Mouse (Mus musculus) T-helper 17 cell (primary cell): ENCODE measurements around the gene 2610028H24Rik.

Source experiments
- in situ Hi-C, 2 experiments: fragments of 300-600 bp; cut with MboI, MseI; formaldehyde crosslinking; loops; 1 replicate in 1 of 2; 2 replicates in 1 of 2; pipeline ENCODE4 v1.15.1; 2025; ENCODE audit warnings: high pct_unique_total_duplicates in 2 of 2

The 2610028H24Rik gene

DNA sequence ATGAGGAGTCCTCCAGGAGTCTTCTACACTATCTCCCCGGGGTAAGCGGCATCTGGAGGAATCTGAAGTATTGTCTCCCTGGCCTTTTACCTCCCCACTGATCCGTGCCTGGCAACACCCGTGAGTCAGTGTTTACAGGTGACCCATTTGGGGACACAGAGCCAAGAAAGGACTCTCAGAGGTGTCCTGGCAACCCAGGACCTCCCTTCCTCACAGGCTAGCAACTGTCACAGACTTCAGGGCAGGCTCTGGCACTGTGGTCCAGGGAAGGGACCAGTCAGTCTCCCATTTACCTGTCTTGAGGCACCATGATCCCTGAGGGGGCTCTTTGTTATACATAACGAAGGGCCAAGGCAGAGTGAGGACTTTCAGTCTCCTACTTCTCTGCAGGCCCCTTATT, at the start of gene 2610028H24Rik:
2610028H24Rik (plus strand) TSS at position 231 of the 400 bp plus-strand sequence.
- in situ Hi-C loops, result no loop called here

DNA sequence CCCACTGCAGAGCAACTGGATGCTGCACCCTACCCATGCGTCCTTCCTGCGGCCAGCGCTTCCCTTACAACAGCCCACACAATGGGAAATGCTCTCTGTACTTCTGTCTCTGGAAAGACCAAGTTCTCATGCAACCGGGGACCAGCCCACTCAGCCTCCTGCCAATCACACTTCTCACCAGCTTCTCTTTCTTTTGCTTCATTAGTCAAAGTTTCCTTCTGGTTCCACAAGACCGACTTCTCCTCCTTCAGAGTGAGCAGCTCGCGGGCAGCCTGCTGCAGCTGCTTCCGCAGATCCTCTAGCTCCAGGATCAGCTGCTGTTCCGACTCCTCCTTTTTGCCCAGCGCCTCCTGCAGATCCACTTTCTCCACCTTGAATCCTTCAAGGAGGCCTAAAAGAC, 40.4 kb upstream of the 2610028H24Rik start:
- in situ Hi-C loops, result no loop called here

DNA sequence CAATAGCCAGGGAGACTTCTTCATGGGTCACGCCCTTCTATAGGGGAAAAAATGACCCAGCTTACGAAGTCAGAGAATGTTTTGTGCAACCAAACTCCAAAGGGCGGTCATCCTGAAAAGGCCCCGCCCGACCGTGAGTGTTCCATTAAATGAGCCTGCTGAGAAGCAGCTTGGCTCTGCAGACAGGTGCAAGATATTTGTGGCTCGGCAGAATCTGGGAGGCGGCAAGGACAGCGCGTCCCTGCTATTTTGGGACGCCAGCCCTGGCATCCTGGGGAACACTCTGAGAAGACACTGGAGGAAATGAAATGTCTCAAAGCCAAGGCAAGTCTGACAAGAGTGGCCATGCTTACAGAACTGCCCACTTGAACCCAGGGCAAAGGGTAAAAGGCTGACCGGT, 32.1 kb upstream of the 2610028H24Rik start:
- in situ Hi-C loops, result no loop called here

DNA sequence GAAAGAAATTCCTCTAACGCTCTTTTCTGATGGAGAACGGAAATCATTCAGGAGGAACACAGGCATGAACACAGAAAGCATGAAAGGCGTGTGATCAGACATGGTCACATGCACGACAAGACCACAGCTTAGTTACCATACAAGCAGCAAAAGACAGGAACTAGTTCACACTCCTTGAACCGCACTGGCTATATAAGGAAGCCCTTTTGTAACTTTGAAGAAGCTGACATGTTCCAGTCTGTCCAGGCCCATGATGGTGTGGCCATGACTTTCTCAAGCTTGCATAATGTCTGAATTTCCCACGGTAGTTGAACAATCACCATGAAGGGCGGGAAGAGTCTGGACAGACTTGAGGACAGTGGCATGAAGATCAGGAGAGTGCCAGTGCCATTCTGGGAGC, 23.2 kb upstream of the 2610028H24Rik start:
- in situ Hi-C loops, result loop anchor here (5.0 to 10.0 kb wide), 2 partner anchors 42 to 59 kb away; partner anchors contain the start of genes Mcm3ap (in 1 of the 2) and Ybey (in 1 of the 2)

DNA sequence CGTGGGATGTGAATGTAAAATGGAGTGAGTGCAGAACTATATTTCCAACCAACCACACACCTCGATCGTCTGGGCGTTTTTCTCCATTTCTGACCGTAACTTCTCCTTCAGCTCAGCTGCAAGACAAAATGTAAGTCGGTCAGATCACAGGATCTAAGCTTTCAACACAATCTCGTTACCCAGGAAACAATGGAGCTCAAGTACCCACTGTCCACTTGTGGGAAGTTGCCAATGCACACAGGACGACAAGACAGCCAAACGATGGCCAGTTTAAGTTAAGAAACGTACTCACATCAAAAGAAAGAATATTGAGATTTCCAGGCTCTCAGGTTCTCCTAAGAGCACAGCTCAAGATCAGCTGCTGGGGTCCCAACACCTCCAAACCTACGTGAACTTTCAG, 15.0 kb upstream of the 2610028H24Rik start:
- in situ Hi-C loops, result no loop called here

DNA sequence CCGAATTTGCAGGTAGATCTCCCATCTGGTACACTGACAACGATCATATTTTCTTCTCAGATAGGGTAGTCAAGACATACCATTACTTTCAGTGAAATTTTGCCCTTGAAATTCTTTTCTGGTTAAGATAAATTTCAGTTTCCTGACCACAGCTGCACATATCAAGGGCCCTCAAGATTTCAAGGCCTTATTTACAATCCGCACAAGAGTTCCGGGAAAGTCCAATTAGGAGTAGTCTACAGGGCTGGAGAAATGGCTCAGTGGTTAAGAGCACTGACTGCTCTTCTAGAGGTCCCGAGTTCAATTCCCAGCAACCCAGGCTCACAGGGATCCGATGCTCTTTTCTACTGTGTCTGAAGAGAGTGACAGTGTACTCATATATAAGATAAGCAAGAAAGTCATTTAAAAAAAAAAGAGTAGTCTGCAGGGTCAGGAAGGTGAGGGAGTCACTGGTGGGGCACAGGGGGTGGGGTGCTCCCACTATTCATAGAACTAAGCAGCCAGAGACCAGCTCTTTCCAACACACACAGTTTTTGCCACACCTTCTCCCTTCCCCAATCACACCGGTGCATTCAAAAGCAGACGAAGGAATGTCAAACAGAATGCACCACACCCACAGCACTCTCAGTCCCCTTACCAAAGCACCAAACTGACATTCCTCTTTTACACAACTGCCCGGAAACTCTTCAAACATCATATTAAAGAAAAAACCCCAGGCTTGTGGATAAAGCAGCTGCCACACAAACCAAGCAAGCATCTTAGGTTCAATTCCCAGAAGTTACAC, 9.6 kb upstream of the 2610028H24Rik start:
- in situ Hi-C loops, result loop anchor here in 1 of 2 experiments (5.0 kb wide), 1 partner anchor 37 kb away; no protein-coding TSS in a partner anchor

DNA sequence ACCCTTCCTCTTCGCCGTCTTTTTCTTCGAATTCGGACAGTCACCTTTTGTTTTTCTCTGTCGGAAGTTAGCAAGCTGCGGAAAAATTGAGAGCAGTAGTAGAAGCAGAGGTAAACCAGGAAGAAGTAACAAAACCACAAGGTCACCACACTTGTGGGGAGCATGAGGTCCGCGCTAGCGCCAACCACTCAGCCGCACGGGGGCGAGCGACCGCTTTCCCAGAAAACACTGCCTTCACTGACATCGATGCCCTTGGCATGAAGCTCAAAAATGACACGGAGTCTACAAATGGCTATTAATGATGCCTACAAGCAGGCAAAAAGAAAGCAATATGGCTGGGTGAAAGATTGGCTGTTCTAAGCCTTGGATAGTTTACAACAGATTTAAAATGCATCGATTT, 8.6 kb upstream of the 2610028H24Rik start, which contains the start of gene AC141477.1:
AC141477.1 (minus strand) TSS at position 164 of the 400 bp plus-strand sequence.
- in situ Hi-C loops, result no loop called here

DNA sequence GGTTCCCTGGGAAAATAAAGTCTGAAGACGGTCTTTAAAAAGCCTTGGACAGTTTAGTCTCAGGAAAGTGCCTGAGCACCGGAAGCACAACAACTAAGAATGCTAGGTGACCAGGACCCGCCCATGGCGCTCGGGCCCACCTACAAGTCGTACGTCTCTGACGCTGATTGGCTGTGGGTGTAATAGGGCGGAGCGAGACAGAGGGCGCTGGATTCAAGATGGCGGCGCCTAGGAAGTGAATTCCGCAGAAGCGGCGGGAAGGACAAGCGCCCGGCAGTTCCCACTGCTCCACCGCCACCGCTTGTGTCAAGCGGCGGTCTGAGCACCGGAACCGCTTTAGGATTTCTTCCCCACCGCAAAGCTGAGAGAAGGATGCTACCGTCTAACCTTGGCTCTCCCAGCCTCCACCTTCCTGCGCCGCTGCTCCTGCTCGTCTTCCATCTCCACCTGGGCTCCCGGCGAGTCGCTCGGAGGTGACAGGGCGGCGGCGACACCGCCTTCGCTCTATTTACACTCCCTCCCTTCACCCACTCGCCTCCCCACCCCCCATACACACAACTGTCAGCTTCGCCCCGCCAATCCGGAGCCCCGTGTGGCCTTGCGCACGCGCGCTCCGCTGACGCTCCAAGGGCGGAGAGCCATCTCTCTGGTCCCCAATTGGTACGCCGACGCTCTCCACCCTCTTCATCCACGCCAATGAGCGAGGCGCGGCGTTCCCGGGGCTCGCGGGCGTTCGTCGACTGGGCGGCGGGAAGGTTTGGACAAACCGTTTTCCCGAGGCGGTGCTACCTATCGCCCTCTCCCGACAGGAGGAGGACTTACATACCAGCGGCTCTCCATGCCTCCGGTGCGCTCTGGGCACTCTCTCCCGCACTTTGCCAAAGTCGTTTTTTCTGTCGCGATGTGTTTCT, 6.4 kb upstream of the 2610028H24Rik start, which contains the start of gene Pcnt:
Pcnt (minus strand) TSS at position 609 of the 911 bp plus-strand sequence.
- in situ Hi-C loops, result no loop called here

DNA sequence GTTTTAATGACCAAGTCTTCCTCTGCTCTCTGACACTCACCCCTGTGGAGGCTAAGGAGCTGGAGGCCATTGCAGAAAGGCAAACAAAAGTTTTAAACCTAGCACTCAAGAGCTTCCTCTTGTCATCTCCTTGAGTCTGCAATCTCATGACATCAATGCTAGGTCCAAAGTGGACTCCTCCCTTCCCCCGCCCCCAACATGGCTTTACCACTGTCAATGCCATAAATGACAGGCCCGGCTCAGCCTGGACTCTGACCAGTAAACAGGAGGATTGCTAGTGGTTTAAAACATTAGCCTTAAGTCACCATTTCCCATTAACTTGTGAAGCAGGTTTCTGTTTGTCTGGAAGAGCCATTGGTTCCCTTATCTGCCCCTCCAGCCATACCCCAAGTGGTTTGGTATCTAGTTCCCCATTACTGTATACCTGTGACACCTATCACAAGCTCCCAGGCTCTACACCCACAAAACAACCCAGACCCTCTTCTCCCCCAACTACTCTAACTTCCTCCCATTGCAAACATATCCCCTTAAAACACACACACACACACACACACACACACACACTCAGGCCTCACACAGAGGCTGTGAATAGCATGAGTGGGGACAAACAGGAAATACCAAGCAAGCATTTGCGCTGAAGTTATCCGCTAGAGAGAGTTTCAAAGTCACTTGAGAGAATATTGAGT, 2.7 kb upstream of the 2610028H24Rik start:
- in situ Hi-C loops, result no loop called here

DNA sequence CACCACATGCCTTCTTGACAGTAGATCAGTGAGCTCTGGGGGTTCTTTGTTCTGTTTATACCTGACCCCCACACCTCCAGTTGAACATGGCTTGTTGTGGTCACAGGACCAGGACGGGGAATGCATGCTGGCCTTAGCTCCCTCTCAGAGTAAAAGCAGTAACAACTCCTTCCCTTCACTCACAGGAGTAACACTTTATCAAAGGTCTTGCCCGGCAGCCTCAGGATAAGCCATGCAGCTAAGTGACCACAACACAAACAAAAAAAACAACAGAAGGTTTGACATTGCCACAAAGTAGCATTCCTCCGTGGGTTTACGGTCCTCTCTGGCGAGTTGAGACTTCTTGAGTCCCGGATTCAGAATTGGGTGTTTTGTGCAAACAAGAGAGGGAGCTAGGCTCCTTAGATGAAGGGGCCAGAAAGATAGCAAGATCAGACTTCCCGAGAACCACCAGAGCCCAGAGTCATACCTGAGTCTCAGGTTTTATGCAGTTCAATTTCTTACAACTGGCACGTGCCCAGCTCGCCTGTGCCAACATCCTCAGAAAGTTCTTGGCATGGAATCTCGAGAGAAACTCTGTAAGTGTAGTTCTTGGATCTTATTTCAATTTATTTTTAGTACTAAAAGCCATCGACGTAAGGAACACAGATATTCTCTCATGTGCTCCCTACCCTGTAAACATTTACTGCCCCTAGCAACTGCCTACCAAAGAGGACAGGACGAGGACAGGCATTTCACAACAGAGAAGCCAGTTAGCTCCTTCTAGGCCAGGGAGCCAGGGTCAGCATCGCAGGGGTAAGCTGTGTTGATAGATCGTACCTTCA, 1.3 kb upstream of the 2610028H24Rik start:
- in situ Hi-C loops, result no loop called here

DNA sequence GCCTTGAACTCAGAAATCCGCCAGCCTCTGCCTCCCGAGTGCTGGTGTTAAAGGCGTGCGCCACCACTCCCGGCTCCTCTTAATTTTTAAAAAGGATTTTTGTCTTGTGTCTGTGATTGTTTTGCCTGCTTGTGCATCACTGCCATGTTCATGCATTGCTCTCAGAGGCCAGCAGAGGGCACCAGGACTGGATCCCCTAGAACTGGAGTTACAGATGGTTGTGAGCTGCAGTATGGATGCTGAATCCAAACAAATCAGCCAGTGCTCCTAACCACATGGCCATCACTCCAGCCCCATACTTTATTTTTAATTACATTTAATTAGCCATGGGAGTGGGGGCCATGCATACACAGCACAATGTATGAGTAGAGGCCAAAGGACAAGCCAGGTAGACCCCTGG, 6.4 kb downstream of the 2610028H24Rik start:
- in situ Hi-C loops, result no loop called here

DNA sequence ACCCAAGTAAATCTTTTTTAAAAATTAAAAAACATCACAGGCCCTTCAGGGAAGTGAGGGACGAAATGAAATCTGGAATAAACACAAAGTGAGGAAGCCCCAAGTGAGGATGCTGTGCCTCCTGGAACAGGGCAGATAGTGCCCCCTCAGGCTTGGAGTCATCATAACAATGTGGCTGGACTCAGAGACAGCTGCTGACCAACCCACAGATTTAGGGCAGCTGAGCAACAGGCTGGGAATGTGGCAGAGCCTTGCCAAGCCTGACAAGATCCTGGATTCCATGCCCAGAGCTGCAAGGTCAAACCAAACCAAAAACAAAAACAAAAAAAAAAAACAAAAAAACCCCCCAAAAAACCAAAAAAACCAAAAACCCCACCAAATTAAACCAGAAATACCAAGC, 12.4 kb downstream of the 2610028H24Rik start:
- in situ Hi-C loops, result no loop called here

DNA sequence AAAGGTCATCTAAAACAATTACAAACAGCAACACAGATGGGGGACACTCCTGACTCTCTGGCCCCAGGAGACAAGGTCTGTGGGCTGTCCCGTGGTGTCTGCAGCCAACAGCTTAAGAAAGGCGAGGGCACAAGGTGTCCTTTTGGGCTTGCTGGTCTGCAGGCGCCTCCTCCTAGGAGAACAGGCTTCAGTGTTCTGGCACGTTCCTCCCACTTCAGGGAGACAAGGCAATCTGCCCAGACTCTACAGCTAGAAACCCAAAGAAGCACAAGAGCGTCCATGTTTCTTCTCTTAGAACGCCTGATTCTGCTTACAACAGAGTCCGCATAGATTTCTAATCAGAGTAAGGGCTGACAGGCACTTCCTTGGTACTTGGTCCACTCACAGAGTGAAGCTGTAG, 13.4 kb downstream of the 2610028H24Rik start:
- in situ Hi-C loops, result no loop called here

DNA sequence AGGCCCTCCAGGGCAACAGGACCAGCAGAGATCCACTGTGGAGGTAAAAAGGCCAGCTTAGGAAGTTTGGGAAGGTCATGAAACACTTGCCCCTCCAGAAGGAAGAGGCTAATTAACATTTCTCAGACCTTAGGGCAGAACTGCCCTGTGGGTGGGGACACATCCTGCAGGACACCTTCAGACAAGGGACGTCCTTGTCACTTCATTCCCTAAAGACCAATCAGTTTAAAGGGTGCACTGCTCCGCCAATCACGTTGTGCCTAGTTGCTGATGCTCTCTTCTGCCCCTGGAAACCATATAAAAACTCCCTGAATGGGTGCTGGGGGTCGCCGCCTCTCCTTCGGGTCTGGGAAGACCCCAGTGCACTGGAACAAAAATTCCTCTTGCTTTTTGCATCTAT, 13.8 kb downstream of the 2610028H24Rik start:
- in situ Hi-C loops, result no loop called here

DNA sequence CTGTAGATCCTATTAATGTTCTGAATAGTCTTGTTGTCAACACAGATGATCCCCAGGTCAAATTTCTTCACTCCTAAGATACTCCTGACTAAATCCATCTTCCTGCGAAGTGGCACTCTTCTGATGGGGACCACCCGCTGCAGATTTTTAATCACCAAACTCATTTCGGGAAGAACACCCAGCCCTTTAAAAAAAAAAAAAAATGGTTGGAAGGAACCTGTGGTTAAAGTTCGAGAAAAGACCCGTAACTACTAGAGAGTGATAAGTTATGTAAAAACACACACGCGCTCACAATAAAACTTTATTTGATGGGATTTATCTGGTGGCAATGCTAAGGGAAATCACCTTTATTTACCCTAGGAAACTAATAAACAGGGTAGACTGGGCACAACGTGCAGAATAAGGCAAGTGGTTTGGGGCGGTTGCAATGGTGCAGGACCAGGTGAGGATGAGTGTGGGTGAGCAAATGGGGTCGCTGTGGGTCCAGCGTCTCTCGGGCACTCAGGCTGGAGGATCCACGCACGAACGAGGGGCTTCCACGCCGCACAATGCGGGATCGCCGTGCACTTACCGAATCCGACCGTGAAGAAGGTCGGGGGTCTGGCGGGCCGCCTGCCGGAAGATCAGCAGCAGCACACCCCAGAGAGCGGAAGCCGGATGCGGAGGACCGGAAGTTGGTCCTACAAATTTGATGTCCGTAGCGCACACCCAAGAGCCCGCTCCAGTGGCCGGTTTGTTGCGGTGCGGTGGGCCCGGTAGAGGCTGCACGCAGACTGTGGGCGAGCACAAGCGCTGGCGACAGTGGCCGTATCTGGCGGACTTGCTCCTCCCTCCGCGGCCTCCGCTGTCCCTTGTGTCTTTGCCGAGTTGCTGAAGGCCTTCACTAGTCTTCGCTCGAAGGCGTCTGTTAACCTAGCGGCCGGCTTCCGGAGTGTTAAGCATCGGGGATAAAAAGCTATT, 19.6 kb downstream of the 2610028H24Rik start, which contains the start of the genes Mcm3ap and Ybey:
Mcm3ap (plus strand) TSS at position 725 of the 960 bp plus-strand sequence.
Ybey (minus strand) TSS at position 912 of the 960 bp plus-strand sequence.
- in situ Hi-C loops, result loop anchor here in 1 of 2 experiments (5.0 kb wide), 1 partner anchor 41 kb away; no protein-coding TSS in a partner anchor

DNA sequence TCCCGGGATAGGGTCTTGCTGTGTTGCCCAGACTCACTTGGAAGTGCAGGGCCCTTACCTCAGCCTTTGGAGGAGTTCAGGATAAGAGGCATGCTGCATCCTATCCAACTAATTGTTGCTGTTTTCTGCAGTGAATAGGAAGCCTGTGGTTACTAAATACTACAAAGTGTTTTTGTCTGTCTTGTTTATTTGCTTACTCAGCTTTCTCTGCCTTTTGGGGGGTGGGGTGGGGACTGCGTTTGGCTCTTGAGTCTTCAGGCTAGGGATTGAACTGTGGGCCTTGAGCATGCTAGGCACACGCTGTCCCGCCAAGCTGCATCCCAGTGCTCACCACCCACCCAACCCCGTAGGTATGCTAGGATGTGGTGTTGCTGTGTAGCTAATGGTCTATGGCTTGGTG, 24.9 kb downstream of the 2610028H24Rik start:
- in situ Hi-C loops, result no loop called here

DNA sequence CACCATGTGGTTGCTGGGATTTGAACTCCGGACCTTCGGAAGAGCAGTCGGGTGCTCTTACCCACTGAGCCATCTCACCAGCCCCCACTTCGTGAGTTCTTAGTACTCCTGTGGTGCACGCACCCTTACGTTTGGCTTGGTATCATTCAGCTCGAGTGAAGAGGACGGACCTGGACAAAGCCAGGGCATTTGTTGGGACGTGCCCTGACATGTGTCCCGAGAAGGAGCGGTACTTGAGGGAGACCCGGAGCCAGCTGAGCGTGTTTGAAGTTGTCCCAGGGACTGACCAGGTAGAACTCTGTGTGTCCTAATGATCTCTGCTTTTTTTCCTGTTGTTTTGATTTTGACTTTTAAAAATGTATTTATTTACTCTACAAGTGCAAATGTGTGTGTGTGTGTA, 32.0 kb downstream of the 2610028H24Rik start:
- in situ Hi-C loops, result loop anchor here in 1 of 2 experiments (10.0 kb wide), 1 partner anchor 56 kb away; no protein-coding TSS in a partner anchor

DNA sequence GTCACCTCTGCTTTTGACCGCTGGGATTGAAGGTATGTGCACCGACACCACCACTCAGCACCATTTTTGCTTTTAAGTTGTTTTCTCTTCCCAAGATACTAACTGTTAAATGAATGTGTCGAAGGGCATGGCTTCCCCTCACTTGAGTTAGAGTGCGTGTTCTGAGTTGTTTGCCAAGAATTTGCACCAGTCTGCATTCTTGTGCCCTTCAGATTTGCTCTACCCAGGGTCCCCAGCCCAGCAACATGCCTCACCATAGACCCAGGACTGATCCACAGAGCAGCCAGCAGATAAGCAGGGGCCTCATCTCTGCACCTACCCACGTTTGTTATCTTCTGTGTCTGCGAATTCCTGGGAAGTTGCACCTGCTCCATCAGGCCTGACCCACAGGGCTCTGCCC, 32.6 kb downstream of the 2610028H24Rik start:
- in situ Hi-C loops, result loop anchor here in 1 of 2 experiments (10.0 kb wide), 1 partner anchor 57 kb away; no protein-coding TSS in a partner anchor

DNA sequence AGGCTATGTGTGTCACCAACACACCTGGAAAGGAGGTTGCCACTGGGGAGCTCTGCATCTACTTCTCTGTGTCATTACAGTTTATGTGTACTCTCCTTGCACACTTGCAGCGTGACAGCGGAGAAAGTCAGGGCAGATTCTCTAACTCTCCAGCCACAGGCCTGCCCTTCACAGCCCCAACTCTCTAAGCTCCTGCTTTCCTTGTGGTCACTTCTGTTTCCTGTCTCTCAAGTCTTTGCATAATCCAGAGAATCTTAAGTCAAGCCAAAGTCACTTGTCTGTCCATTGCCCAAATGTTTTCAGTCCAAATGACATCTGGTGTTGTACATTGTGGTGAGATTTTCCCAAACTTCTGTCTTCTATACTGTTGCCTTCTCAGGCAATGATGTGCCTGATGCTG, 37.4 kb downstream of the 2610028H24Rik start:
- in situ Hi-C loops, result loop anchor here in 1 of 2 experiments (10.0 kb wide), 1 partner anchor 62 kb away; no protein-coding TSS in a partner anchor
